Mouse (Mus musculus) granulocyte monocyte progenitor cell, adult 5-6 weeks (primary cell): ENCODE measurements around the gene Pyurf. TPM values are rescaled to one million over a fixed set of nuclear protein-coding genes. Genes with fewer than 3 reads are reported as not detected.

Experiments used
- ATAC-seq: replicated peaks from 2 replicates; pipeline ENCODE4 v1.8.0; 2016; ENCODE audit warnings: mild to moderate bottlenecking, moderate TSS enrichment, inconsistent platforms; ENCODE audit not compliant: poor library complexity, severe bottlenecking
- total RNA-seq, 2 experiments: library from RNA; stranded (forward) in 1 of 2; stranded (reverse) in 1 of 2; fragments of 200-712, 200-1000 nt in 1 of 2; fragments of >200 nt in 1 of 2; fragmentation: Nextera tagmentation in 1 of 2; gene quantifications; 2 replicates each; pipeline ENCODE4 v1.2.3; 2014 to 2017

Gene Pyurf
- total RNA-seq (2014; fragmentation: Nextera tagmentation), result 7.5 and 7.7 TPM in 2 replicates
- 16.3 and 17.7 TPM in 2 replicates for total RNA-seq (2017)

DNA sequence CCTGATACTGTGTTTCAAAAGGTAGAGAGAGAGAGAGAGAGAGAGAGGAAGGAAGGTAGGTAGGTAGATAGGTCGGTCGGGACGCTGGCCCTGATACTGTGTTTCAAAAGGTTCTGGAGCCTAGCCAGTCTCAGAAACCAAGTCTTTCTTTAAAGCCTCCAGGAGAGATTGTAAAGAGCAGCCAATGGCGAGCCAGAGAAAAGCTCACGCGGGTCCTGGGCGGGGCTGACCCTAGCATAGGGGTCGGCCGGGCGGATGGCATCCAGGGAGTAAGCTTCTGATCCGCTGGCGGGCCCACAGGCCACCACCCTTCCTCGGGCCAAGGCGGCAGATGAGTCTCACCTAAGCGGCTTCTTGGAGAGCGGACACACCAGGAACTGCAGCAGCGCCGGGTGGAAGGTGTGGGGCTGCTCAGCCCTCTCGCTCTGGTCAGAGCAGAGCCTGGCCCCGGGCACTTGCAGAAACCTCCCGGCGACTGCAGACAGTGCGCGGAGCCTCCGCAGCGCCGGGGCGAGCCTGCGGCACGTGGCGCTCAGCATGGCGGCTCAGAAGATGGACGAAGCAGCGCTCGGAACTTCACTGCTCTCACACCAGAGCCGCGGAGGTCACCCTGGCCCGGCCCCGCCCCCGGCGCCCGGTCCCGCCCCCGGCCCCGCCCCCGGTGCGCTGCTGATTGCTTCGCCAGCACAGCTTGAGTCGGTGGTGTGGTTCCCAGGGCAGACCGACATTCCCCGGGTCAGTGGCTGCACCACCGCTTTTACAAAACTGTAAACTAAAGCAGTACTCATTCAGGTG is at the start of gene Pyurf:
Pyurf (minus strand) TSS at position 612 of the 795 bp plus-strand sequence.
- ATAC-seq, result peak; percentile 95

- ATAC-seq, result no peak
Measured at GRCm38 (mm10) chr6:57721347-57721746, 29.5 kb upstream of the Pyurf start.

DNA sequence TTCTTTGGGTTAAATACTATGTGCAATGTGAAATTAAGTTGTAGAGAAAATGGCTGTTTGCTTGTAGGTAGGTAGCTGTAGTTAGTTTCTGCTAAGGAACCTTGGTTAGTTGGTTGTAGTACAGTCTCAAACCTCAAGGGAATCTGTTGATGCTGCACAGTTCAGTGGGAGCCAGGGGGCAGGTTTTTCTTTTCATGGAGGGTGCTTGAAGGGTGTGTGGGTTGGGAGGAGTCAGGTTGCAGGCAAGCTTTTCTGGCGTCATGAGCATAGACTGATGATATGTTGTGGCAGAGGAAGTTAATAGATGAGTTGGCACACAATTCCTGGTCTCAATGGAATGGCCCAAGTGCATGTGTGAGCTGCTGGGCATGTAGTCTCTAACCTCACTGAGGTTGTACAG is 19.8 kb upstream of the Pyurf start:
- ATAC-seq, result peak; percentile 64

DNA sequence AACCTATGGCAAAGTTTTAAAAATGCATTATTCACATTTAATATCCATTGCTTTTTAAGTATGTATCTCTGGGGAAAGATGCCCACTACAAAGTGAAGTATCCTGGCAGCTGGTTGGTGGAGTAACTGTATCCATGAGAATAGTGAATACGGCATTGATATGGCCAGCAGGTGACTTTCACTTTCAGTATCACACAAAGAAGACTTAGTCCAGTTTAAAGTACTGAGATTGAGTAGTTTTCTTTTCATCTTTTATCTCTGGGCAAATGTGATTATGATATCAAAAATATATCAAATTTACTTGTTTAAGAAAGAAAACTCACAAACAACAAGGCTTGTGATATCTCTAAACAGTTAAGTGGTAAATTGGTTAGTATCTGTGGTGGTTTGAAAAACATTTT is 14.8 kb upstream of the Pyurf start:
- no peak for ATAC-seq

GRCm38 (mm10) chr6:57703703-57704102 is 11.8 kb upstream of the Pyurf start:
- ATAC-seq, result no peak

- peak; percentile 93 for ATAC-seq
Measured at GRCm38 (mm10) chr6:57702743-57703499, 11.0 kb upstream of the Pyurf start.

GRCm38 (mm10) chr6:57702376-57702742 is 10.5 kb upstream of the Pyurf start, which contains the start of gene Lancl2:
Gene Lancl2, plus strand, starts transcription at chr6:57702540.
- peak; percentile 5 for ATAC-seq

DNA sequence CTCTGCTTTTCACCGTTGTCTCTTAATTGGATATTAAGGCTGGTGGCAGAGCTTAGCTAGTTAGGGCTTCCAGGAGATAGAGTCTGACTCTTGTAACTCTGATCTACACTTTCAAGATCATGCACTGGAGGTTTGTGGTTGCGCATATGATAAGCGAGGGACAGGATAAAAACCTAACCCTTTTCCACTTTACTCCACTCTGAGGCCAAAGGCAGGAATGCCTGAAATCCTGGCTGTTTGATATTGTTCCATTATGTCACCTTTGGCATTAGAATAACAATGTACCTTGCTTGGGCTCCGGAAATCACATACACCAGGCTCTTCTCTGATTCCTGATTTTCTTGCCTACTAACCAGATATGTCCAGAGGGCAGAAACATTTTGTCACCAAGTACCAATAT is 9.8 kb upstream of the Pyurf start:
- no peak for ATAC-seq

GRCm38 (mm10) chr6:57693116-57693515 is 1.2 kb upstream of the Pyurf start:
- no peak for ATAC-seq

DNA sequence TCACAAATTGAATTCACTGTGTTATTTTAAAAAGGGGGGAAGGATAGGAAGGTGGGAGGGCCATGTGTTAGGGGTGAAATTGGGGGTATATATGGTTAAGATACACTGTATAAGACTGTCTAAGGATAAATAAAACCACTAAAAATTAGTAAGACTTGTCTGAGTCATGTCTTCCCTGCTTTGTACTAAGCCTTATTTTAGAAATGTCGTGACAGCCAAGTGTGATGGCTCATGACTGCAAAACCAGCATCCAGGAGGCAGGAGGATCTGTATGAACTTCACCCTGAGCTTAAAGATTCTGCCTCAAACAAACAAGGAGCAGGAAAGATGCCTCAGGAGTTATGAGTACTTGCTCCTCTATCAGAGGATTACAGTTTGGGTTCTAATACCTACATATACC is 7.7 kb downstream of the Pyurf start:
- ATAC-seq, result no peak

DNA sequence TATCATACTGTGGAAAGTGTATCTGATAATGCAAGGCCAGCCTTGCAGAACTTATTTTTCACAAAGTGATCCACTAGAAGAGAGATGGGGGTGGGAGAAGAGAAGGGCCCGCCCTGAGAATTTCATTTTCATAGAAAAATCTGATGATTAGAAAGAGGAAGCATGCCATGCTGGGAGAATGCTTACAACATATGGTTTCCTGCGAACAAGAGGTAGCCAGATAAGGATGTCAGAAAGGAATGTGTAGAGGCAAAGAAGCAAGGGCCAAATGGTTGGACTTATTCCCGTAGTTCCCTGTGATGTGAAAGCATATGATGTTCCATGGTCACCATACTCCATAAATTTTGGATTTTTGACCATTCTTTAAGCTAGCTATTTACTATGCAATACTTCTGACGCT is 30.6 kb downstream of the Pyurf start:
- ATAC-seq, result peak; percentile 61

GRCm38 (mm10) chr6:57647256-57647655 is 44.6 kb downstream of the Pyurf start:
- no peak for ATAC-seq

- peak; percentile 89 for ATAC-seq
Measured at GRCm38 (mm10) chr6:57641789-57642188, 50.1 kb downstream of the Pyurf start.

GRCm38 (mm10) chr6:57639531-57639930 is 52.3 kb downstream of the Pyurf start:
- ATAC-seq, result no peak

Other genes with a start within 250 kb of the Pyurf start
- gene Ppm1k, start 156.6 kb downstream of the Pyurf start, total RNA-seq (2014; fragmentation: Nextera tagmentation), result 3.8 and 4.1 TPM in 2 replicates
- 21.3 and 30.2 TPM in 2 replicates for gene Ppm1k, start 156.6 kb downstream of the Pyurf start, total RNA-seq (2017)
- gene Herc6, start 111.1 kb downstream of the Pyurf start, total RNA-seq (2014; fragmentation: Nextera tagmentation), result 16.1 and 22.0 TPM in 2 replicates
- 5.1 and 8.2 TPM in 2 replicates for gene Herc6, start 111.1 kb downstream of the Pyurf start, total RNA-seq (2017)
- gene Lancl2, start 10.5 kb upstream of the Pyurf start, total RNA-seq (2014; fragmentation: Nextera tagmentation), result 22.8 and 23.1 TPM in 2 replicates
- gene Lancl2, start 10.5 kb upstream of the Pyurf start, total RNA-seq (2017), result 31.0 and 44.0 TPM in 2 replicates
- gene Vopp1, start 133.1 kb upstream of the Pyurf start, total RNA-seq (2014; fragmentation: Nextera tagmentation), result 10.1 and 14.9 TPM in 2 replicates
- gene Vopp1, start 133.1 kb upstream of the Pyurf start, total RNA-seq (2017), result 12.0 TPM in 2 replicates
- not detected in 2 replicates for gene Vmn1r21, start 158.3 kb upstream of the Pyurf start, total RNA-seq (2014; fragmentation: Nextera tagmentation)
- not detected in 2 replicates for gene Vmn1r21, start 158.3 kb upstream of the Pyurf start, total RNA-seq (2017)
- gene Vmn1r22, start 215.9 kb upstream of the Pyurf start, total RNA-seq (2014; fragmentation: Nextera tagmentation), result not detected in 2 replicates
- not detected in 2 replicates for gene Vmn1r22, start 215.9 kb upstream of the Pyurf start, total RNA-seq (2017)
- gene Vmn1r23, start 234.8 kb upstream of the Pyurf start, total RNA-seq (2014; fragmentation: Nextera tagmentation), result not detected in 2 replicates
- gene Vmn1r23, start 234.8 kb upstream of the Pyurf start, total RNA-seq (2017), result not detected in 2 replicates